In genomic region chr1:175552474-175552873, GRCm38 (mm10) we compare ENCODE assay signal across 29 mouse cellular contexts.
"Had no signal": no experiment of that assay in that cellular context is flagged by ENCODE, and none has a peak within 500 bp of the region (broad histone marks: within the 10 kb centered on the region; RNA-seq: fewer than 3 reads in every experiment).

No protein-coding gene starts in this region.

- H3K36me3 ChIP-seq: embryonic facial prominence, embryonic 10.5 days; embryonic facial prominence, embryonic 12.5 days; embryonic facial prominence, embryonic 13.5 days; embryonic facial prominence, embryonic 15.5 days; forebrain, embryonic 10.5 days; forebrain, embryonic 12.5 days; forebrain, embryonic 15.5 days had no signal

- H3K4me1 ChIP-seq: embryonic facial prominence, embryonic 10.5 days; embryonic facial prominence, embryonic 12.5 days; embryonic facial prominence, embryonic 13.5 days; embryonic facial prominence, embryonic 15.5 days; forebrain, embryonic 12.5 days; forebrain, embryonic 13.5 days; forebrain, embryonic 15.5 days had no signal

- H3K4me3 ChIP-seq: embryonic facial prominence, embryonic 10.5 days; embryonic facial prominence, embryonic 12.5 days; embryonic facial prominence, embryonic 13.5 days; embryonic facial prominence, embryonic 15.5 days; erythroblast, embryonic 14.5 days; forebrain, embryonic 10.5 days; forebrain, embryonic 12.5 days; forebrain, embryonic 13.5 days; forebrain, embryonic 15.5 days; gastrocnemius, adult 2 months had no signal

- H3K4me2 ChIP-seq: embryonic facial prominence, embryonic 12.5 days; embryonic facial prominence, embryonic 13.5 days; embryonic facial prominence, embryonic 15.5 days; forebrain, embryonic 12.5 days; forebrain, embryonic 13.5 days; forebrain, embryonic 15.5 days had no signal

- ATAC-seq: forebrain, embryonic 13.5 days; forebrain, embryonic 14.5 days; forebrain, embryonic 15.5 days; forebrain, embryonic 16.5 days; forebrain, postnatal 0 days had no signal

- H3K27me3 ChIP-seq: embryonic facial prominence, embryonic 12.5 days; embryonic facial prominence, embryonic 13.5 days; embryonic facial prominence, embryonic 15.5 days; forebrain, embryonic 12.5 days; forebrain, embryonic 13.5 days; forebrain, embryonic 15.5 days had no signal

- H3K27ac ChIP-seq: embryonic facial prominence, embryonic 10.5 days; embryonic facial prominence, embryonic 12.5 days; embryonic facial prominence, embryonic 13.5 days; embryonic facial prominence, embryonic 15.5 days; forebrain, embryonic 10.5 days; forebrain, embryonic 12.5 days; forebrain, embryonic 13.5 days; forebrain, embryonic 15.5 days; gastrocnemius, adult 2 months had no signal

- H3K9me3 ChIP-seq: embryonic facial prominence, embryonic 10.5 days; embryonic facial prominence, embryonic 12.5 days; embryonic facial prominence, embryonic 13.5 days; embryonic facial prominence, embryonic 15.5 days; forebrain, embryonic 10.5 days; forebrain, embryonic 12.5 days; forebrain, embryonic 13.5 days; forebrain, embryonic 15.5 days had no signal

- H3K9ac ChIP-seq: embryonic facial prominence, embryonic 12.5 days; embryonic facial prominence, embryonic 13.5 days; embryonic facial prominence, embryonic 15.5 days; forebrain, embryonic 12.5 days; forebrain, embryonic 13.5 days; forebrain, embryonic 15.5 days; forebrain, postnatal 0 days had no signal

- DNase-seq: cerebellum, adult 18-20 months; cerebellum, adult 2 months; cerebellum, adult 8-10 months; cerebellum, adult 9-10 months; cerebellum, adult 9-11 months; cerebellum, postnatal 10 days; cerebellum, postnatal 14 days; cerebellum, postnatal 25 days; cerebellum, postnatal 36 days; embryo, embryonic 11 days; forebrain, postnatal 0 days; gastrocnemius, adult 2 months; gastrocnemius, postnatal 10 days; gastrocnemius, postnatal 14 days; gastrocnemius, postnatal 25 days; gastrocnemius, postnatal 36 days; heart, adult 11 months; heart, adult 18-20 months had no signal
